Mouse (Mus musculus): ENCODE measurements around the gene Gatc.

- TF ChIP-seq CTCF (IDR thresholded peaks at IDR 0.05; ENCODE audit: borderline replicate concordance, insufficient read depth, low read depth, low read length): 0 out of 2 replicates have a peak, but pooled peaks have one; percentile 21
- no peak for TF ChIP-seq POLR2A (IDR thresholded peaks at IDR 0.05; ENCODE audit: borderline replicate concordance, insufficient read depth, low read length)
Measured at GRCm38 (mm10) chr5:115294173-115294572, 46.8 kb downstream of the Gatc start.
